Mouse (Mus musculus) forebrain, embryonic 12.5 days (tissue): ENCODE results near the gene Shroom1. TPM values are rescaled to one million over a fixed set of nuclear protein-coding genes. Genes with fewer than 3 reads are reported as not detected.
"Not testable (repeated sequence)": the region's sequence is repeated elsewhere in the genome, so short reads cannot be mapped to it uniquely, and the experiment has no call there.

Experiments used
- ATAC-seq: fragments of 200-750 bp; cut with Nextera tagmentation; 2 replicates; pipeline ENCODE4 v1.8.0; 2017; ENCODE audit warnings: moderate TSS enrichment; ENCODE audit not compliant: low FRiP score
- H3K27ac ChIP-seq: fragments of 300-500 bp; sonication (generic); 2 replicates; pipeline ENCODE4 v1.5.1; 2016; ENCODE audit warnings: mild to moderate bottlenecking
- H3K27me3 ChIP-seq: fragments of 300-500 bp; sonication (generic); 2 replicates; pipeline ENCODE4 v1.6.1; 2016; ENCODE audit warnings: mild to moderate bottlenecking
- H3K36me3 ChIP-seq: fragments of 300-500 bp; sonication (generic); replicated peaks from 2 replicates; pipeline ENCODE4 v1.6.1; 2016; ENCODE audit warnings: mild to moderate bottlenecking
- H3K4me1 ChIP-seq: fragments of 300-500 bp; sonication (generic); 2 replicates; pipeline ENCODE4 v1.6.1; 2016
- H3K4me2 ChIP-seq: fragments of 300-500 bp; sonication (generic); 2 replicates; pipeline ENCODE4 v1.6.1; 2016; ENCODE audit warnings: mild to moderate bottlenecking, moderate library complexity
- H3K4me3 ChIP-seq: fragments of 300-500 bp; sonication (generic); replicated peaks from 2 replicates; pipeline ENCODE4 v1.5.1; 2016; ENCODE audit warnings: mild to moderate bottlenecking
- H3K9ac ChIP-seq: fragments of 300-500 bp; sonication (generic); 2 replicates; pipeline ENCODE4 v1.6.1; 2016; ENCODE audit warnings: mild to moderate bottlenecking
- H3K9me3 ChIP-seq: fragments of 300-500 bp; sonication (generic); 2 replicates; pipeline ENCODE4 v1.6.1; 2016
- WGBS: fragments of 180-500 bp; shearing (Covaris S2); methylation state at CpG from one replicate; pipeline ENCODE4 v1.1.7; 2016; 5-methylcytosine and 5-hydroxymethylcytosine counted together
- polyA plus RNA-seq: library from polyadenylated mRNA; unstranded; fragments of >200 nt; fragmentation: Nextera tagmentation; extraction: Ambion mirVana; gene quantifications from 2 replicates; pipeline ENCODE4 v1.2.1, GENCODE M21; 2016

Shroom1 gene
- polyA plus RNA-seq: 1.8 and 2.0 TPM in 2 replicates

DNA sequence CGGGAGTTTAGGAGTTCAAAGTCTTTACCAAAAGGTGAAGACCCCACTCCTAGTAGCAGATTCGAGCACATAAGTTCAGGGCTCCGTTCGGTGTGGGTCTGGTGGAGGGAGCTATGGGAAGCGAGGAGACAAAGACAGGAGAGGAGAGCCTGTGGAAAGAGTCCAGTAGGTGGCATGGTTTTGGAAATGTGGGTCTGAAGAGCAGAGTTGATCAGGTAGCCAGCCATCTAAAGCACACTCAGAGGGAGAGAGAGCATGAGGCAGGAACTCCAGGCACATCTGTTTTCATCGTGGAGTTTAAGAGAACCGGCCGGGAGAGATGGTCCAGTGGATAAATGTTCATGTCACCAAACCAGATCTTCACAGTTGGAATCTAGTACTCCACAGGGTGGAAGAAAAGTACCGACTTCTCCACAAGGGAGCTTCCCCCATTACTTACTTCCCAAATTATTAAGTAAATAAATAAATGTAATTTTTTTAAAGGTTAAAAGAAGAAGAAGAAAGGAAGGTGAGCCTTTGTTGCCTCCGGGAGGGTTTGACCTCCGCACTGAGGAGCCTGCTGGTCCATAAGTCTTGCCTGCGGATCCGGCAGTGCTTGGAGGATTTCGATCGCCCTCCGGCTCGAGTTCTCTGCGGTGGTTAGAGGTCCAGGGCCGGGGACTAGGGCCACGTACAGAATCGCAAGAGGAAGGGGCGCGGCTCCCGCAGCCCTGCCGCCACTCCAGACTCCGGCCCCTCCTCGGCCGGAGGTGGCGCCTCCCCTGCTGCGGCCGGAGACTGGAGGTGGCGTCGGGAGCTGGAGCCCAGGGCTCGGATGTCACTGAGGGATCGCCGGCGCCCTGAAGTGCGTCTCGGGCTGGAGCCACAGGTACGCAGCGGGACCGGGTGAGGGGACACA is at the start of gene Shroom1, which contains the start of gene Gm10447:
TSS of gene Shroom1 (plus strand) at position 732 of the 898 bp plus-strand sequence.
TSS of gene Gm10447 (minus strand) at position 637 of the 898 bp plus-strand sequence.
- peak within 1 kb of the TSS; percentile 81 for H3K4me2 ChIP-seq
- H3K9me3 ChIP-seq: no peaks in the 10 kb centered on the region
- H3K36me3 ChIP-seq: no peaks in the 10 kb centered on the region
- no peak within 1 kb of the TSS for H3K27ac ChIP-seq
- H3K4me3 ChIP-seq: peak within 1 kb of the TSS; percentile 47
- peaks cover 9% of the 10 kb centered on the region for H3K4me1 ChIP-seq
- H3K27me3 ChIP-seq: peaks cover 66% of the 10 kb centered on the region
- WGBS: 4% methylated on average over 42 of the region's 42 CpGs
- peak within 1 kb of the TSS; percentile 61 for H3K9ac ChIP-seq
- ATAC-seq: peak; percentile 44

GRCm38 (mm10) chr11:53411738-53412137 is 45.3 kb upstream of the Shroom1 start:
- Histone ChIP-seq H3K27ac (no peak overlapping the region), H3K4me2 (no peak overlapping the region), H3K4me3 (no peak overlapping the region), H3K4me1 (no peaks in the 10 kb centered on the region), H3K36me3 (peaks cover 87% of the 10 kb centered on the region), H3K9ac (no peak overlapping the region), H3K27me3 (no peaks in the 10 kb centered on the region), H3K9me3 (no peaks in the 10 kb centered on the region)
- ATAC-seq: no peak

- 96% methylated on average over 4 of the region's 4 CpGs for WGBS
- ATAC-seq: no peak
- H3K27me3 ChIP-seq: no peaks in the 10 kb centered on the region
- no peak overlapping the region for H3K27ac ChIP-seq
- H3K4me3 ChIP-seq: no peak overlapping the region
- H3K9ac ChIP-seq: no peak overlapping the region
- H3K9me3 ChIP-seq: no peaks in the 10 kb centered on the region
- H3K36me3 ChIP-seq: peaks cover 93% of the 10 kb centered on the region
- no peak overlapping the region for H3K4me2 ChIP-seq
- H3K4me1 ChIP-seq: no peaks in the 10 kb centered on the region
These were observed 43.1 kb upstream of the Shroom1 start for GRCm38 (mm10) chr11:53413871-53414270.

GRCm38 (mm10) chr11:53418048-53418447 is 39.0 kb upstream of the Shroom1 start:
- Histone ChIP-seq H3K9ac (no peak overlapping the region), H3K27me3 (no peaks in the 10 kb centered on the region), H3K27ac (no peak overlapping the region), H3K36me3 (peaks cover 72% of the 10 kb centered on the region), H3K9me3 (no peaks in the 10 kb centered on the region), H3K4me3 (no peak overlapping the region), H3K4me2 (no peak overlapping the region), H3K4me1 (no peaks in the 10 kb centered on the region)
- ATAC-seq: no peak

- ATAC-seq: no peak
- 91% methylated on average over 4 of the region's 4 CpGs for WGBS
These were observed 34.0 kb upstream of the Shroom1 start, which contains the start of gene Leap2 for GRCm38 (mm10) chr11:53423036-53423435. TSS of gene Leap2 (minus strand) at chr11:53423170.

GRCm38 (mm10) chr11:53424826-53425225 is 32.2 kb upstream of the Shroom1 start:
- Histone ChIP-seq H3K4me3 (no peak overlapping the region), H3K4me2 (no peak overlapping the region), H3K27me3 (no peaks in the 10 kb centered on the region), H3K9me3 (no peaks in the 10 kb centered on the region), H3K9ac (no peak overlapping the region), H3K4me1 (peaks cover 8% of the 10 kb centered on the region), H3K27ac (no peak overlapping the region), H3K36me3 (peaks cover 31% of the 10 kb centered on the region)
- WGBS: 83% methylated on average over 2 of the region's 2 CpGs
- no peak for ATAC-seq

More at GRCm38 (mm10) chr11:53423036-53423435, 34.0 kb upstream of the Shroom1 start, which contains the start of gene Leap2:
- no peak within 1 kb of the TSS for H3K4me3 ChIP-seq
- peaks cover 33% of the 10 kb centered on the region for H3K36me3 ChIP-seq
- no peak within 1 kb of the TSS for H3K27ac ChIP-seq
- no peak within 1 kb of the TSS for H3K4me2 ChIP-seq
- no peaks in the 10 kb centered on the region for H3K9me3 ChIP-seq
- no peak within 1 kb of the TSS for H3K9ac ChIP-seq
- no peaks in the 10 kb centered on the region for H3K4me1 ChIP-seq
- H3K27me3 ChIP-seq: no peaks in the 10 kb centered on the region

DNA sequence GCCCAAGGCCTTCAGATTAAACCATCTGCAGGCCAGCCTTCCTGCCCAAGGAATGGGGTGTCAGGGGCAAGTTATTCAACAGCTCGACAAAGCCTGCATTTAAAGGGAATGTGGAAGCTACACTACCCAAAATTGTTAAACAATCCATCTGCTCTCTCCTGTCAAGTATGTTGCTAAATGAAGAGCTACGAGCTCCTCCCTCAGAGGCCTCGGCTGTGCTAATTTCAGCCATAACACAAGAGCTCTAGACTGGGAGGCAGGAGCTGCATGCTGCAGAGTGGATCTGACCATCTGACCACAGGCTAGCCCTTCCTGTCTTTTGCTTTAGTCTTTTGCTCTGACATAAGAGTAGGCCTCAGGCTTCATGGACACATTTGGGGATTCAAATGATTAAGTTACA is 31.8 kb upstream of the Shroom1 start:
- Histone ChIP-seq H3K36me3 (peaks cover 26% of the 10 kb centered on the region), H3K4me2 (no peak overlapping the region), H3K27ac (no peak overlapping the region), H3K27me3 (no peaks in the 10 kb centered on the region), H3K4me3 (no peak overlapping the region), H3K9me3 (no peaks in the 10 kb centered on the region), H3K9ac (no peak overlapping the region), H3K4me1 (peaks cover 12% of the 10 kb centered on the region)
- WGBS: 86% methylated on average over 3 of the region's 3 CpGs
- ATAC-seq: no peak

DNA sequence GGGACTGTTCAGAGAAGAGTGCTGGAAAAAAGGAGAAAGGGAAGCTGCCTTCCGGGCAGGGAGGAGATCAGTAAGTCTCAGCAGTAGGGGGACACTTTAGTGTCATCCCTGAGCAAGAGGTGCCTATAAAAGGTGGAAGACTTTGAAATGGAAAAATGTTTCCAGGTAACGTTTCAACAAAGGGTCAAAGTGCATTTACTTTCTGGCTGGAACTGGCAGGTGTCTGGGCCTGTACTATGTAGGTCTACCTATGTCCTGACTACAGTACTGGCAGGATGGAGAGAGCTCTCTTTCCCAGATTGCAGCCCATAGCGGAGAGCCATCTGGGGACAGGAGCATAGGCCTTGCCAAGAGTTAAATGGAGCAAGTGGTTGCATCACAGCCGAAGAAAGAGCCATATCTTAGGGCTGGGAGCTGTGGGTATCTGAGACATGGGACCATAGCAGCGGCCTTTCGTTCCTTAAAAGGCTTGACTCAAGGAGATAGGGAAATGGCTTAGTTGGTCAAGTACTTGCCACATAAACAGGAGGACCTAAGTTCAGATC is 31.2 kb upstream of the Shroom1 start:
- 89% methylated on average over 6 of the region's 6 CpGs for WGBS

GRCm38 (mm10) chr11:53426914-53427313 is 30.1 kb upstream of the Shroom1 start:
- 92% methylated on average over 3 of the region's 3 CpGs for WGBS
- H3K27me3 ChIP-seq, H3K4me3 ChIP-seq, ATAC-seq, H3K9me3 ChIP-seq, H3K9ac ChIP-seq, H3K4me2 ChIP-seq: not testable (repeated sequence)
- Histone ChIP-seq H3K36me3 (peaks cover 19% of the 10 kb centered on the region), H3K4me1 (peaks cover 18% of the 10 kb centered on the region), H3K27ac (0 out of 2 replicates have a peak overlapping the region, but pooled peaks have one; percentile 0)

More for the DNA sequence above, 31.2 kb upstream of the Shroom1 start:
- no peak for ATAC-seq
- Histone ChIP-seq H3K4me1 (peaks cover 12% of the 10 kb centered on the region), H3K36me3 (peaks cover 25% of the 10 kb centered on the region), H3K9me3 (no peaks in the 10 kb centered on the region), H3K4me3 (no peak overlapping the region), H3K4me2 (no peak overlapping the region), H3K9ac (no peak overlapping the region), H3K27ac (no peak overlapping the region), H3K27me3 (no peaks in the 10 kb centered on the region)

- H3K9ac ChIP-seq: no peak overlapping the region
- no peak overlapping the region for H3K4me2 ChIP-seq
- peaks cover 18% of the 10 kb centered on the region for H3K4me1 ChIP-seq
- no peak overlapping the region for H3K4me3 ChIP-seq
- 93% methylated on average over 3 of the region's 3 CpGs for WGBS
- no peaks in the 10 kb centered on the region for H3K9me3 ChIP-seq
- no peak for ATAC-seq
- peaks cover 19% of the 10 kb centered on the region for H3K36me3 ChIP-seq
- H3K27me3 ChIP-seq: no peaks in the 10 kb centered on the region
- H3K27ac ChIP-seq: no peak overlapping the region
These were observed 28.9 kb upstream of the Shroom1 start for GRCm38 (mm10) chr11:53427993-53428715.

DNA sequence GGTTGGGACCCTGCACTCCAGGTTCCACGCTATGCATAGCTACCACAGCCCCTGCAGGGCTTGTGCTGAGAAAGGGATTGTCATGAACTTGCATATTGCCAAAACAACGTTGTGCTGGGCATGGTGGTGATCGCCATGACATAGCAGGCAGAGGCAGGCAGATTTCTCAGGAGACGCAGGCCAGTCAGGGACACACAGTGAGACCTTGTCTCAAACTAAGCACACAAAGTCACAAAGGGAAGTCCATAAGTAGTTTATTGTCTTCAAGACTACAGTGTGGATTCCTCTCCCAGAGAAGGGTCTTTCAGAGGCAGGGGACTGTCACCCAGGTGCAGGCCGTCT is 28.3 kb upstream of the Shroom1 start:
- H3K9ac ChIP-seq: no peak overlapping the region
- peaks cover 19% of the 10 kb centered on the region for H3K36me3 ChIP-seq
- 0 out of 2 replicates have a peak, but pooled peaks cover 4% of the 10 kb centered on the region for H3K27me3 ChIP-seq
- no peak overlapping the region for H3K27ac ChIP-seq
- no peaks in the 10 kb centered on the region for H3K9me3 ChIP-seq
- ATAC-seq: no peak
- H3K4me3 ChIP-seq: no peak overlapping the region
- no peak overlapping the region for H3K4me2 ChIP-seq
- 96% methylated on average over 5 of the region's 5 CpGs for WGBS
- peaks cover 18% of the 10 kb centered on the region for H3K4me1 ChIP-seq

GRCm38 (mm10) chr11:53429182-53429581 is 27.8 kb upstream of the Shroom1 start:
- Histone ChIP-seq H3K27me3 (0 out of 2 replicates have a peak, but pooled peaks cover 4% of the 10 kb centered on the region), H3K9ac (no peak overlapping the region), H3K4me3 (0 out of 2 replicates have a peak overlapping the region, but pooled peaks have one; percentile 96), H3K4me1 (peaks cover 18% of the 10 kb centered on the region), H3K27ac (no peak overlapping the region), H3K9me3 (no peaks in the 10 kb centered on the region), H3K36me3 (peaks cover 19% of the 10 kb centered on the region), H3K4me2 (no peak overlapping the region)
- ATAC-seq: no peak
